Mouse (Mus musculus) CH12.LX (cell line): Measurements from ENCODE around the gene Pias1.

ENCODE experiments used
- CTCF ChIP-seq, 2 experiments: IDR thresholded peaks in 1 of 2; conservative IDR thresholded peaks in 1 of 2; 2 replicates each; pipeline ENCODE4 v1.5.1; 2011 to 2012; ENCODE audit warnings: low read depth in 2 of 2, low read length in 2 of 2, improper control_type of control experiment in 1 of 2, inconsistent platforms in 1 of 2, mild to moderate bottlenecking in 1 of 2, moderate library complexity in 1 of 2
- ETS1 ChIP-seq: conservative IDR thresholded peaks from 2 replicates; pipeline ENCODE4 v1.6.1; 2012; ENCODE audit warnings: low read depth, mild to moderate bottlenecking, inconsistent platforms, low read length, improper control_type of control experiment, moderate library complexity
- MAX ChIP-seq: IDR thresholded peaks from 2 replicates; pipeline ENCODE4 v1.6.1; 2011; ENCODE audit warnings: low read length, improper control_type of control experiment
- POLR2A ChIP-seq: IDR thresholded peaks from 2 replicates; pipeline ENCODE4 v1.6.1; 2011; ENCODE audit warnings: low read depth, mild to moderate bottlenecking, improper control_type of control experiment, low read length
- POLR2AphosphoS2 ChIP-seq: IDR thresholded peaks from 2 replicates; pipeline ENCODE4 v1.6.1; 2011; ENCODE audit warnings: low read depth, low read length, improper control_type of control experiment
- RCOR1 ChIP-seq: conservative IDR thresholded peaks from 2 replicates; pipeline ENCODE4 v1.6.1; 2012; ENCODE audit warnings: low read depth, mild to moderate bottlenecking, inconsistent platforms, low read length, improper control_type of control experiment
- SMC3 ChIP-seq: IDR thresholded peaks from 2 replicates; pipeline ENCODE4 v1.6.1; 2011; ENCODE audit warnings: low read depth, low read length, improper control_type of control experiment
- TBP ChIP-seq: conservative IDR thresholded peaks from 2 replicates; pipeline ENCODE4 v1.6.1; 2011; ENCODE audit warnings: low read depth, low read length, improper control_type of control experiment
- ZC3H11A ChIP-seq: IDR thresholded peaks from 2 replicates; pipeline ENCODE4 v1.6.1; 2012; ENCODE audit warnings: low read depth, mild to moderate bottlenecking, inconsistent platforms, low read length, improper control_type of control experiment
- ZNF384 ChIP-seq: IDR thresholded peaks from 2 replicates; pipeline ENCODE4 v1.6.1; 2012; ENCODE audit warnings: low read depth, low read length, improper control_type of control experiment, inconsistent platforms

DNA sequence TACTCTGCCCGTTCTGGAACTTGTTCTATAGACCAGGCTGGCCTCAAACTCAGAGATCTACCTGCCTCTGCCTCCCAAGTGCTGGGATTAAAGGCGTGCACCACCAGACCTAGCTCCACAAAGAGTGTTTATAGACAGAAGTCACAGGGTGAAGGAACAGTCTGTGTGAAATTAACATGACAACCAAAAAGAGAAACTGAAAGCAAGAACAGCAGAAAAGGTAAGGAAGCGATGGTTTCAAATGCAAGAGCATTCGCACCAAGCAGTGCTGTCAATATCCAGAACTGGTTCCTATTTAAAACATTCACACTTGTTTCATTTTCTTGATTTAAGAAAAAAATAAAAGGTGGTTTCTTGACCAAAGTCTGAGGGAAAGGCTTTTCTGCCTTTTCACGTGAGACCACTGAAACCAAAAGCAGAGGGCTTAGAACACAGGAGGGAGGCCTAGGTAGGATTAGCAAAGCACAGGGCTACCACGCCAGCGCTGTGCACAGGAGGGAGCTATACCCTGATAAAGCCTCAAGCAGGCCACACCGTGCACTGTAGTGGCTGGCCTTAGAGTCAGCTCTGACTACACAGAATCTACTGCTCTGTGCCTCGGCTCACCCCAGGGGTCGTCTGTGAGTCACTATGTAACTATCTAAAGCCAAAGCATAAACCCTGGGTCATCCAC is 15.5 kb downstream of the Pias1 start:
- TF ChIP-seq ETS1 (peak; percentile 75; the same call in 1 of the 2 replicates), CTCF (conservative IDR thresholded peaks at IDR 0.05 in 1 of 2, IDR thresholded peaks at IDR 0.05 in 1 of 2; ENCODE audit: low read depth in 2 of 2, low read length in 2 of 2) (peak in 1 of 2 experiments; percentile 72; a peak in 2 of 4 replicates), ZC3H11A (no peak), POLR2A (no peak), ZNF384 (peak; percentile 32; the same call in 1 of the 2 replicates), POLR2AphosphoS2 (no peak), RCOR1 (peak; percentile 36; the same call in 1 of the 2 replicates), TBP (no peak), MAX (peak; percentile 75), SMC3 (peak; percentile 74)
